Mouse (Mus musculus) intestine, embryonic 16.5 days (tissue): ENCODE measurements around the gene Cpa4. TPM values are rescaled to one million over a fixed set of nuclear protein-coding genes. Genes with fewer than 3 reads are reported as not detected.

Experiments used
- ATAC-seq: fragments of 200-750 bp; cut with Nextera tagmentation; 2 replicates; pipeline ENCODE4 v1.8.0; 2017; ENCODE audit warnings: moderate TSS enrichment, moderate library complexity
- H3K27ac ChIP-seq: fragments of 300-500 bp; sonication (generic); 2 replicates; pipeline ENCODE4 v1.5.1; 2014; ENCODE audit warnings: mild to moderate bottlenecking, low read length
- H3K27me3 ChIP-seq: fragments of 300-500 bp; sonication (generic); replicated peaks from 2 replicates; pipeline ENCODE4 v1.6.1; 2014; ENCODE audit warnings: low read length, control low read depth, mixed read lengths; ENCODE audit not compliant: control insufficient read depth, insufficient read depth
- H3K36me3 ChIP-seq: fragments of 300-500 bp; sonication (generic); 2 replicates; pipeline ENCODE4 v1.6.1; 2014; ENCODE audit warnings: low read length, control low read depth; ENCODE audit not compliant: control insufficient read depth, insufficient read depth
- H3K4me1 ChIP-seq: fragments of 300-500 bp; sonication (generic); 2 replicates; pipeline ENCODE4 v1.6.1; 2014; ENCODE audit warnings: low read length, control low read depth, mixed read lengths; ENCODE audit not compliant: control insufficient read depth, insufficient read depth
- H3K4me2 ChIP-seq: fragments of 300-500 bp; sonication (generic); 2 replicates; pipeline ENCODE4 v1.6.1; 2014; ENCODE audit warnings: low read depth, low read length, control low read depth
- H3K4me3 ChIP-seq: fragments of 300-500 bp; sonication (generic); 2 replicates; pipeline ENCODE4 v1.5.1; 2014; ENCODE audit warnings: mild to moderate bottlenecking, low read length
- H3K9ac ChIP-seq: fragments of 300-500 bp; sonication (generic); 2 replicates; pipeline ENCODE4 v1.6.1; 2014; ENCODE audit warnings: low read depth, low read length
- H3K9me3 ChIP-seq: fragments of 300-500 bp; sonication (generic); 2 replicates; pipeline ENCODE4 v1.6.1; 2016; ENCODE audit warnings: low read length, control low read depth; ENCODE audit not compliant: control insufficient read depth
- WGBS: fragments of 180-500 bp; shearing (Covaris S2); extraction: QIAGEN DNeasy Blood & Tissue Kit; methylation state at CpG from one replicate; pipeline ENCODE4 v1.1.7; 2014; 5-methylcytosine and 5-hydroxymethylcytosine counted together
- polyA plus RNA-seq: library from polyadenylated mRNA; unstranded; fragments of >200 nt; fragmentation: Nextera tagmentation; extraction: Ambion mirVana; gene quantifications from 2 replicates; pipeline ENCODE4 v1.2.1, GENCODE M21; 2015

Cpa4 gene
- polyA plus RNA-seq, 1 experiment from 2014 or later: 0.39 TPM

DNA sequence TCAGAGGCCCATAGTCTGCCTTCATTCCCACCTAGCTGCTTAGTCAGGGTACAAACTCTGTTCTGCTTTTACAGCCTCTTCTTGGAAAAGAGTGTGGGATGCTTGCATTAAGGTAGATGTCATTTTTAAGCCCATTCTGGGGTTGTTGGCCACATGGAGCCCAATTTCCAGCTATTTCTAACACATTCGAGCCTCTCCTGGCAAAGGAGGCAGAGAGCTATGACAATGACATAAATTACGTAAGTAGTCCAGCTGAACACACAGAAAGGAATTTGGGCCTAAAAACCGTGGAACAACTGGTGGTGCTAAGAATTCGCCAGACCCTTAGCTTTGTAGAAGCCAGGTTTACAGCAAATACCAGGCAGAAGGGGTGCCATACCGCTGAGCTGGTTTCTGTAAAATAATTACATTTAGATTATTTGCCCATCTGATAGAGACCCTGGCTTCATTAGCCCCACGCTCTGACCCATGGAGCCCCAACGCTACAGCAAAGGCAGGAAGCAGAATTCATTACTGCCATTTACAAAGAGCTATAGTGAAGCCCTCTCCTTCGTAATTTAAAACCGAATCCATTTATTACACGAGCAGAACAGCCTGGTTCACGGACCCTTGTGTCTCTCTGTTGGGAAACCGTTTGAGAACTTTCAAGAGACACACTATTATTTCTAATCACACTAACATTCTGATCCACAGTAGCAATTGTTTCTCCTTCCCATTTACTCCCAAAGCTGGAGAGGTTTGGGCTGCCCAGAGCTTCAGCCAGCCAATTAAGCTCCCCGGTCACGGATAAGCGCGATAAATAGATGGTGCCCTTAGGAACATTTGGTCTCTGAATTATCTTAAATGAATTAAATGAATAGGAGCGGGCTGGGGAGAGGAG is 12.0 kb downstream of the Cpa4 start:
- H3K27me3 ChIP-seq: no peaks in the 10 kb centered on the region
- peaks cover 10% of the 10 kb centered on the region; the same call in 1 of the 2 replicates for H3K4me1 ChIP-seq
- ATAC-seq: no peak
- H3K9ac ChIP-seq: no peak overlapping the region
- no peaks in the 10 kb centered on the region for H3K9me3 ChIP-seq
- H3K4me2 ChIP-seq: no peak overlapping the region
- 67% methylated on average over 17 of the region's 17 CpGs for WGBS
- H3K4me3 ChIP-seq: no peak overlapping the region
- no peak overlapping the region for H3K27ac ChIP-seq
- H3K36me3 ChIP-seq: no peaks in the 10 kb centered on the region

DNA sequence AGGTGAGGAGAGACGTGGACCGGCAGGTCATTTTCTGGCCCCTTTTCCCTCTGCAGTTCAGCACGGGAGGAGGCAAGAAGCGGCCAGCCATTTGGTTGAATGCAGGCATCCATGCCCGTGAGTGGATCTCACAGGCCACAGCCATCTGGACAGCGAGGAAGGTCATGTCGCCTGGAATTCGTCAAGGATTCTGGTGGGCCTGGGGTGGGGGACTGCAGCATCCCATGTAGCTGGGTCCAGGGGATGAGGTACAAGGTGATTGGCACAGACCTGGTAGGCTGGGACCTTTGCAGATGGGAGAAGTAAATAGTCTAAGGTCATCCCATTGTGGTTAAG is 12.6 kb downstream of the Cpa4 start:
- WGBS: 68% methylated on average over 8 of the region's 8 CpGs
- Histone ChIP-seq H3K4me2 (no peak overlapping the region), H3K36me3 (no peaks in the 10 kb centered on the region), H3K9me3 (no peaks in the 10 kb centered on the region), H3K27me3 (no peaks in the 10 kb centered on the region), H3K4me3 (no peak overlapping the region), H3K9ac (no peak overlapping the region), H3K27ac (no peak overlapping the region), H3K4me1 (peaks cover 10% of the 10 kb centered on the region; the same call in 1 of the 2 replicates)
- no peak for ATAC-seq

- Histone ChIP-seq H3K9ac (no peak overlapping the region), H3K9me3 (no peaks in the 10 kb centered on the region), H3K4me2 (no peak overlapping the region), H3K4me3 (no peak overlapping the region), H3K36me3 (no peaks in the 10 kb centered on the region), H3K27ac (no peak overlapping the region), H3K27me3 (no peaks in the 10 kb centered on the region), H3K4me1 (no peaks in the 10 kb centered on the region)
- 76% methylated on average over 7 of the region's 7 CpGs for WGBS
- no peak for ATAC-seq
Measured at GRCm38 (mm10) chr6:30586886-30587442, 18.8 kb downstream of the Cpa4 start.

- H3K27ac ChIP-seq: no peak overlapping the region
- no peaks in the 10 kb centered on the region for H3K4me1 ChIP-seq
- H3K4me3 ChIP-seq: no peak overlapping the region
- H3K27me3 ChIP-seq: no peaks in the 10 kb centered on the region
- H3K9me3 ChIP-seq: no peaks in the 10 kb centered on the region
- no peak overlapping the region for H3K9ac ChIP-seq
- 43% methylated on average over 2 of the region's 2 CpGs for WGBS
- no peak overlapping the region for H3K4me2 ChIP-seq
- no peaks in the 10 kb centered on the region for H3K36me3 ChIP-seq
- no peak for ATAC-seq
Measured at GRCm38 (mm10) chr6:30589819-30590218, 21.6 kb downstream of the Cpa4 start.

DNA sequence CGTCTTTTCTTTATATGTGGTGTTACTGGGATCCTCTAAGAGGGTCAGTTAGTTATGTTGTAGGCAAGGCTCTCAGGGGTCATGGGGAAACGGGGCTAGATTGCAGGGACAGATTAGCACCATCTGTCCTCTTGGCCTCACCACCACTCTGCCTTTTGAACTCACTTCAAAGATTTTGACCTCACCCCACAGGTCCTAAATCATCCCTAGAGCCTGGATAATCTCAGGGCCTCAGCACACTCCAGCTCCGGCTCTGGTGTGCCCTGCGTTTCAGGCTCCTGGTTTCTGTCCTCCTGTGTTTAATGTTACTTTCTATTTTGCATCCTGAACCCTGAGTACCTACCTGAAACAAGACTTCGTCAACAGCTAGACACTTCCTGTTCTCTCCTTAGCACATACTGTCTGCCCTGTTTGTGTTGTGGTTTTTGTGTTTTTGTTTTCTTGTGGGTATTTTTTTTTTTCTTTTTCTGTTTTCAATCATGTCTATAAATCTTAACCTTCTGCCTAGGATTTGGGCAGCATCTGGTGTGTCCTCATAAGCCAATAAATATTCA is 23.8 kb downstream of the Cpa4 start:
- Histone ChIP-seq H3K27me3 (no peaks in the 10 kb centered on the region), H3K9me3 (no peaks in the 10 kb centered on the region), H3K27ac (no peak overlapping the region), H3K9ac (no peak overlapping the region), H3K4me2 (no peak overlapping the region), H3K4me1 (no peaks in the 10 kb centered on the region), H3K36me3 (no peaks in the 10 kb centered on the region), H3K4me3 (no peak overlapping the region)
- ATAC-seq: no peak
- WGBS: 47% methylated on average over 5 of the region's 5 CpGs

DNA sequence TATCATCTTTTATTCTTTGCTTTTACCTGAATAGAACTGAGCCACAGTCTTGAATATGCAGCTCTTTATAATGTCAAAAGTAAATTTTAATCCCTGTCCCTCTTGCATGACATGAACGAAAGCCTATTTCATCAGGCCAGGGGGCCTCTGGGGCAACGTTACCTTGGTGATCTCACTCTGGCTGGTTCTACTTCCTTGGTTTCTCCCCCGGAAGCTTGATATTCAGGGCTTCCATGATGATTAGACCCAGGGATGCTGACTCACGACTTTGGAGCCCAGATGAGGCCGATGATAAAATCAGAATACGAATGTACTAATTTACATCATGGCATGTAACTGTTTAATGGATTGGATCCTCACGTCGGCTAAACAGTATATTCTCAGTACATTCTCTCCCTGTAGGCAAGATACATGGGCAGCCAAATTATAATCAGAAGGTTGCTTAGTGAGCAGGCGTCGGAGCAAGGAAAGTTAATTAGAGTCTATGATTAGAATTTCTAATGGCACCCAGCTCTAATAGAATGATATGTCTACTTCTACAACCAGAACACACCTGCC is 24.3 kb downstream of the Cpa4 start:
- H3K27ac ChIP-seq: no peak overlapping the region
- no peaks in the 10 kb centered on the region for H3K27me3 ChIP-seq
- H3K4me1 ChIP-seq: no peaks in the 10 kb centered on the region
- H3K36me3 ChIP-seq: no peaks in the 10 kb centered on the region
- no peak for ATAC-seq
- no peak overlapping the region for H3K4me2 ChIP-seq
- no peak overlapping the region for H3K9ac ChIP-seq
- no peak overlapping the region for H3K4me3 ChIP-seq
- whole genome bisulfite sequencing: 73% methylated on average over 10 of the region's 10 CpGs
- no peaks in the 10 kb centered on the region for H3K9me3 ChIP-seq

GRCm38 (mm10) chr6:30594364-30594763 is 26.2 kb downstream of the Cpa4 start:
- Histone ChIP-seq H3K9me3 (no peaks in the 10 kb centered on the region), H3K4me1 (no peaks in the 10 kb centered on the region), H3K27ac (no peak overlapping the region), H3K9ac (no peak overlapping the region), H3K27me3 (no peaks in the 10 kb centered on the region), H3K4me3 (no peak overlapping the region), H3K4me2 (no peak overlapping the region), H3K36me3 (no peaks in the 10 kb centered on the region)
- 68% methylated on average over 7 of the region's 7 CpGs for WGBS
- ATAC-seq: no peak

- Histone ChIP-seq H3K4me2 (no peak overlapping the region), H3K4me3 (no peak overlapping the region), H3K27me3 (no peaks in the 10 kb centered on the region), H3K4me1 (no peaks in the 10 kb centered on the region), H3K9me3 (no peaks in the 10 kb centered on the region), H3K36me3 (no peaks in the 10 kb centered on the region), H3K9ac (no peak overlapping the region), H3K27ac (no peak overlapping the region)
- ATAC-seq: no peak
- 68% methylated on average over 8 of the region's 8 CpGs for WGBS
Measured at GRCm38 (mm10) chr6:30596230-30596898, 28.2 kb downstream of the Cpa4 start.

DNA sequence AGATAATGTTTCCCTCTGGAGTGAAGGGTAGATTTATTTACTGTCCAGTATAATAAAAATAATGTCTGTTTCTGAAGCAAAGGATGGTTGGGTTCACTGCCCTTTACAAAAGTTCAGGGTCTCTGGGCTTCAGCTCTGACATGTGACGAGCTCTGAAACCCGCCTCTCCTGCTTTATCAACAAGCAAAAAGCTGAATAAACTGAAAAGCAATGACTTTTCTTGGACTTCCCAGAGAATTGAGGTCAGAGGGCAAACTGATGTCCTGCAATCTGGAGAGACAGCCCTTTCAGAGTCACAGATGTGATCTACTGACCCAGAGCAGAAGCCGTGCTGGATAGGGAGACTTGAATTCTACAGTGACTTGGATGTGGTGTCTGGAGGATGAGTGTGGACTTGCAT is 31.9 kb downstream of the Cpa4 start:
- no peaks in the 10 kb centered on the region for H3K27me3 ChIP-seq
- H3K4me2 ChIP-seq: no peak overlapping the region
- WGBS: 62% methylated on average over 3 of the region's 3 CpGs
- no peak overlapping the region for H3K27ac ChIP-seq
- no peaks in the 10 kb centered on the region for H3K36me3 ChIP-seq
- ATAC-seq: no peak
- H3K4me1 ChIP-seq: no peaks in the 10 kb centered on the region
- no peak overlapping the region for H3K9ac ChIP-seq
- no peaks in the 10 kb centered on the region for H3K9me3 ChIP-seq
- H3K4me3 ChIP-seq: no peak overlapping the region
